Mouse (Mus musculus) right cerebral cortex, postnatal 25 days (tissue): ENCODE measurements around the gene Ogg1.
"Not testable (repeated sequence)": the region's sequence is repeated elsewhere in the genome, so short reads cannot be mapped to it uniquely, and the experiment has no call there.

Source experiments
- DNase-seq: peaks from one replicate; pipeline ENCODE4 v3.0.0; 2022

Gene Ogg1

DNA sequence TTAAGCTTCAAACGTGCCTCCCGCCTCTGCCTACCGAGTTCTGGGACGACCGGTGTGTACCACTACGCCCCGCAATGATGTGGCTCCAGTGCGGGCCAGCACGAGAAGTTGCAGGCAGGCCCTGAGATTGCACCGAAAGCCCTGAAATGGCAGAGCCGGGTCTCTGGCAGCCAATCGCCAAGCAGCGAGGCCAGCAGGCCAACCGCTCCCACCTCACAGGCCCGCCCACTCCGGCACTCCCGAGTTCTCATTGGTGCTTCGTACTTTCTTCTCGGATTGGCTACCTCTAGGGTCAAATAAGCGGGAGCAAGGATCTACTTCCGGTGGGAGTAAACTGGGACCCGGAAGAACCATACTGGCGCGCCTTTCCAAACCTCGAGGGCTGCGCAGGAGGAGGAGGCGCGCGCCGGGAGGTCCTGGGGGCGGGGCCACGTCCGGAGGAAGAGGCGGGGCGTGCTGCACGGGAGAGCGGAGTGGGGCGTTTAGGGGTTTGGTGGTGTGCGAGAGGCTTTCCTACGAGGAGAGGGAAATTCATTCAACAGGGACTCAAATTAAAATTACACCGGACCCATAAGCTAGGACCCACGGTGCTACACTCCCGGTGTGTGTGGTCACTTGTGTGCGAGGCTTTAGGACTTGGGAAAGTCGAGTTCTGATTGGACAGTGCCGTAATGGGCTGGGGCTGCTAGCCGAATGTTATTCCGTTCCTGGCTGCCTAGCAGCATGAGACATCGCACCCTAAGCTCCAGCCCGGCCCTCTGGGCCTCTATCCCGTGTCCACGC lies at the start of gene Ogg1:
Ogg1 (plus strand) TSS at position 440 of the 783 bp plus-strand sequence.
- DNase-seq: peak; percentile 98

DNA sequence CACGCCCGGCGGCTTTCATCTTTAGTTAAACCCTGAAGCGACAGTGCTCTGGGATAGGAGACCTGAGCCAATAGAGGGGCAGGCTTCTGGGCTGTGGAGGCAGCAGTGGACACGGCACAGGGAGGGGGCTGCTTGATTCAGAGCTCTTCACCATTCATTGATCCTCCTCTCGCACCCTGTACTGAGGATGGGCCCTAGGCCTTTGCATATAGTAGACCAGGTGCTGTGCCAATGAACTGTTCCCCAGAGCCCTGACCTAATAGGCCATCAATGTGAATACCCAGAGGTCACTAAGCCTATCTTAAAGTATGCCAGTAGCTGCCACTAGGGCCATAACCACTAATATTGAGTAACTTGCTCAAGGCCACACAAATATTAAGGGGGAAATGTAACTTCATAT lies 45.1 kb upstream of the Ogg1 start:
- no peak for DNase-seq

DNA sequence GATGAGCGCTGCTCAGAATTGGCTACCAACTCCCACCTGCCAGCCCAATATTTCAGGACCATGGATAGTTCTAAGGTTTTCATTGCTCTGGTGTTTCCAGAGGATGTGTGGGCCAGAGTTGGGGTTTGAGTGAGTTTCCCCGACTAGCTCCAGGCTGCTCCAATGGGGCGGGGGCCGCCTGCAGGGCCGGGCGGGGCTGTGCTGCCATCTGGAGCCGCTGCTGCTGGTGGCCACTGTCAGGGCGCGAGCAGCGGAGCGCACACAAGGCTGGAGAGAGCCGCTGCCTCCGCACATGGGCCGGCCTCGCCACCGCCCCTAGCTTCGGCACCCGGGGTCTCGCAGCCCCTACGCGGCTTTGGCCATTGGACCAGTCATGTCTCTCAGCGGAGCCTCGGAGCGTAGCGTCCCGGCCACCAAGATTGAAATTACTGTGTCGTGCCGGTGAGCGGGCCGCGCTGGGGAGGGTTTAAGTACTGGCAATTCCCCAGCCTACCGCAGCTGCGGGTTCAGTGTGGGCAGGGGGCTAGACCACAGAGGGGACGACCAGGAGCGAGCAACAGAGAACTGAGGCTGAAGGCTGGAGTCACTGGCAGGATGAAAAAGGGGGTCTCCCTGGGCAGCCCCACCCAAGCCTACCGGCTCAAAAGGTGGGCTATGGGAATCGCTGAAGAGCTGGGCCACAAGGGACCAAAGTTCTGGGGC lies 44.5 kb upstream of the Ogg1 start, which contains the start of gene Cpne9:
Cpne9 (plus strand) TSS at position 207 of the 702 bp plus-strand sequence.
- DNase-seq: peak; percentile 50

DNA sequence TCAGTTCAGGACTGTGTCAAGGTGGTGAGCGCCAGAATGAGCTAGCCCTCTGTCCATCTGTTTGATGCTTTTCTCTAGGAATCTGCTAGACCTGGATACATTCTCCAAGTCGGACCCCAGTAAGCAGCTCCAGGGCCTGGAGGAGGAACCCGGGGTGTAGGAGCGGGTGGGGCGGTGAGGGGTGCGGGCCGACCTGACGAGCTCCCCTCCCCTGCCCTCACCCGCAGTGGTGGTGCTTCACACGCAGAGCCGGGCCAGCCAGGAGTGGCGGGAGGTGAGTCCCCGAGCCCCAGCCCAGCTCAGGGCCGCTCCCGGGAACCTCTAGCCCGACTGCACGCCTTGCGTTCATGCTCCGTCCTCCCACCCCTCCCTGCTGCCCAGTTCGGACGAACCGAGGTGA lies 43.8 kb upstream of the Ogg1 start:
- DNase-seq: no peak

DNA sequence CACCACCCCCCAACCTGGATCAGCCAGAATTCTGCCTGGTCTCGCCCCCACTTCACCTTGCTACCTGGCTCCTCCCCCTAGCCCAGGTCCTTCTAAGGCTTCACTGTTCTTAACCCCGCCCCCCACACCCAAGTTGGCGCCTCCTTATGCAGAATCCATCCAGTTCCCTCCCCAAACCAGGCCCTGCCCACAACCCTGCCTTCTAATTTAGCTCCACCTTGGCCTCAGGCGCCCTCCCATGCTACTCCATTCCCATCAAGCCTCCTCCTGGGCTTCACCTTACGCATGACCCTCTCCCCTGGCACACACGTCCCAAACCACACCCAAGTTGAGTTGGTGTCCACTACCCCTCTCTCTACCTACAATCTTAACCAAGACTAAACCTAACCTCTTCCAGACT lies 43.3 kb upstream of the Ogg1 start:
- DNase-seq: no peak

DNA sequence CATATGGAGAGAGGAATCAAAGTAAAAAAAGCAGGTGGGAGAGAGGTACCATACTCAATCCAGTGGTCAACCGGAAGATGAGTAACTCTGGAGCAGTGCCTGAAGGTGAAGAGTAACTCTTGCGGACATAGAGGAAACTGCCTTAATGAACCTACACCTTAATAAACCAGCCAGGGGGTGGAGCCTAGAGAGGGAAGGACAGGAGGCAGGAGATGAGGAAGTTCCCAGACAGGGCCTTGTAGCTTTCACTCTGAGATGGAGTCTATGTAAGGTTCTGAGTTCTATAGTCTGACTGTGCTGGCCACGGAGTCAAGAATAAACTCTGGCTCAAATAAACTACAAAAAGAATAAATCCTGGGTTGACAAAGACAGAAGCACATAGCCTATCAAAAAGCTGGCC lies 41.8 kb upstream of the Ogg1 start:
- no peak for DNase-seq

DNA sequence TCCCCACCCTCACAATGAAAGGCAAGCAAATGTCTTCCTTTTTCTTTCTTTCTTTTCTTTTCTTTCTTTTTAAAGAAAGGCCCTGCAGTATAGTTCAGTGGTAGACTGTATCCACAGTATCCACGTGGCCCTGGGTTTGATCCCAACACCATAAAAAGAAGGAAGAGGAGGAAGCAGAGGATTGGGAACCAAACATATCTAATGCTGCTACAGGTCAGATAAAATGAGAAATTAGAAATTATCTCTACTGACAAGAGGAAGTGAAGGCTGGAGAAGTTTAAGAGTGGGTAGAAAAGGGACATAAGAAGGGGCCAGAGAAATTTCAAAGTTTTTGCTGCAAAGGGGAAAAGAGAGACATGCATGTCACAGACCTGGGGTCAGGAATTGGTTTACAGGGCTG lies 40.5 kb upstream of the Ogg1 start:
- DNase-seq: no peak

DNA sequence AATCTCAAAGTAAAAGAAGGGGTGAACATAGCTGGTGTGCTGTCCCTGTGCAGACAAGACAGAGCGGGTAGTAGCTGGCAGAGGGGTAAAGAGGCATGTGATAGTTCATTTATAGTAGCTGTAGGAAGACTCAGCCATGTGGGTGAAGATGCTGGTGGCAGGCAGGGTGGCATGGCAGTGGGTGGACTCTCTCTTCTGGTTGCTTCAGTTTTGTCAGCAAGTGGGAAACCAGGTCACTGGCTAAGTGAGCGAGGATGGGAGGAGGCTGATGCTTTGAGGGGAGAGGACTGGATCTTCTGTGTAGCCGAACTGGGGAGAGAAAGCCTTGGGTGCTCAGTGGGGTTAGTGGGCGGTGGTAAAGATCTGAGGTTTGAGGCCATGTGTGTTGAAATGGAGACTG lies 39.5 kb upstream of the Ogg1 start:
- peak; percentile 16 for DNase-seq

DNA sequence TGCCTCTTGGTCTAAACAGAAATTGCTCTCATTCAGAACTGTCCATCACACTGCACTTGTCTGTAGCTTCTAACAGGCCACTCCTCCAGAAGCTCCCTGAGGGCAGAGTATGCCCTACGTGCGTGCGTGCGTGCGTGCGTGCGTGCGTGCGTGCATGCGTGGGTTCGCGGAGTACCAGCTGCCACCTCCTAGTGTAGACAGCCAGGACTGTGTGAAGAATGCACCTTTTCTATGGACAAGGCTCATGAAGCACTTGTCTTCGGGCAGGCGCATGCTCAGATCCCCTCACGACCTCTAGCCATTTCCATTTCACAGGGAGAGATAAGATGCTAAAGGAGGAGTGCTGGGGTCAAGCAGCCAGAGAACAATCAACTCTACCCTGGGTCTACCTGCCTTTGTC lies 37.4 kb upstream of the Ogg1 start:
- no peak for DNase-seq

DNA sequence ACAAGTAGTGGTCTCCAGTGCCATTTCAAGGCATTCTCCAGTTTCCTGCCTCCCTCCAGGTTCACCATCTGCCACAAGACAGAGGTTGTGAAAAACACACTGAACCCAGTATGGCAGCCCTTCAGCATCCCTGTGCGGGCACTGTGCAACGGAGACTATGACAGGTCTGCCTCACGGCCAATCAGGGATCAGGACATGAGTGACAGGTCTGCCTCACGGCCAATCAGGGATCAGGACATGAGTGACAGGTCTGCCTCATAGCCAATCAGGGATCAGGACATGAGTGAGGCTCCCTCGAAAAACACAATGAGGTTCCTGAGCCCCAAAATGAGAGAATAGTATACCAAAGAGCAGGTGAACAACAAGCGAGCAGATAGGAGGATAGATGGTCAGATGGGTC lies 36.4 kb upstream of the Ogg1 start:
- DNase-seq: no peak

DNA sequence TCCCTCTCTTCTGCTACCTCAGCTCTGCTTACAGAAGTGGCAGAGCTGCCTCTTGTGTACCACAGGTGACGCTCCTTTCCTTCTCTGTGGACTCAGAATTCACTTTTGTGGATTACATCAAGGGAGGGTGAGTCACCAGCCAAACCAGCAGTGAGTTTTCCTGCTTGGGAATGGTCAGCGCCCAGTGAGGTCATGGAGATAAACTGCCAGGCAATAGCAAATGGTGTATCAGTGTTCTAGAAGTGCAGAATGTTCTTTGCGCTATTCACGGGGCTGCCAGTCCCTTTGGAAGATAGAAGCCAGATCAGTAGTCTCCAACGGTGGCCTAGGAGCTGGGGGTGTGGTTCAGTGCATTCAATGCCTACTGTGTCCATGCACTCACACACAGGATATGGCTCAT lies 33.8 kb upstream of the Ogg1 start:
- no peak for DNase-seq

DNA sequence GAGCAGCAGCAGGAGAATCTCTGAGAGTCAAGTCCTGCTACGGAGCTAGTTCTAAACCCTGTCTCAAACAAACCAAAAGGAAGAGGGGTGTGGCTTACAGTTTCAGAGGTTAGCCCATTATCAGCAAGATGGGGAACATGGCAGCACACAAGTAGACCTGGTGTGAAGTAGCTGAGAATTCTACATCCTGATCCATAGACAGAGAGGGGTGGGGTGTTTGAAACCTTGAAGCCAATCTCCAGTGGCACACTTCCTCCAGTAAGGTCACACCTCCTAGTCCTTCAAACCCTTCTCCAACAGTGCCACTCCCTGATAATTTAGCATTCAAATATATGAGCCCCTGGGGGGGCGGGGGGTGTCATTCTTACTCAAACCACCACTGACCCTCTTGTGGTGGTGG lies 30.7 kb upstream of the Ogg1 start:
- DNase-seq: no peak

DNA sequence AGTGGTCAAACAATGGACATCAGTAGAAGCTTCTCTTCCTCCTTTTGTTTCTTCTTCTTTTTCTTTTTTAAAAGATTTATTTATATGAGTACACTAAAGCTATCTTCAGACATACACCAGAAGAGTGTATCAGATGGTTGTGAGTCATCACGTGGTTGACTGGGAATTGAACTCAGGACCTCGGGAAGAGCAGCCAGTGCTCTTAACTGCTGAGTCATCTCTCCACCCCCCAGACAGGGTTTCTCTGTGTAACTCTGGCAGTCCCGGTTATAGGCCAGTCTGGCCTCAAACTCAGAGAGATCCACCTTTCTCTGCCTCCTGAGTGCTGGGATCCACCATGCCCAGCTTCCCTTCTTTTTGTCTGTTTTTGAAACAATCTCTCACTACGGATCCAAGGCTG lies 30.1 kb upstream of the Ogg1 start:
- DNase-seq: no peak

DNA sequence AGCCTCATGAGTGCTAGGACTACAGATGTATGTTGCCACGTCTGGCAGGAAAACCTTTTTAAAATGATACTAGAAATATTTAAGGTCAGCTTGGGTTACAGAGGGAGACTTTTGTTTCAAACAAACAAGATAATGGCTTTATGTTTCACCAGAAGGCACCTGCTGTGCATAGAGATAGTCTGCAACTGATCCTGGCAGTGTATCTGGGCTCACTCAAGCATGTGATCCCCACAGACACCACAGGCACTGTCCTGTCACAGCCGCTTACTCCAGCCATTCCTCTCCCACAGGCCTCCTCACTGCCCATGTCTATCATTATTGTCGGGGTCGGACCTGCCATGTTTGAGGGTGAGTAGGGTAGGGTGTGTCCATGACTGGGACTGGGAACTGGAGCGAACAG lies 25.4 kb upstream of the Ogg1 start:
- DNase-seq: no peak

DNA sequence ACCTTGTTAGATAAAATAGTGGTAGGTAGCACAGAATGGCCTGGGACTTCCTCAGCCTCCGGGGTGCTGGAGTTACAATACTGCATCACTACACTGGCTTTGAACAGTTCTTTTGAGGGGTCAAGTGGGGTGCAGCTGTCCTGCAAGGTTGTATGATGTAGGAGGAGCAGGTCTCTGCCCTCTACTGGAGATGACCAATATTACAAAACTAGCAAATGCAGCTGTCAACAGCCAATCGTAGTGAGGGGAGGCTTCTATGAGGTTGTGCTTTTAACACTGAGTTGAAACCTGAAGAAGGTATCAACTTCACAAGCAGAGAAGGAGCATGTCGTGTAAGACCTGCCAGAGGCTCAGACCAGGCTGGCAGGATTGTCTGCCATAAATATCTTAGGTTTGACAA lies 24.5 kb upstream of the Ogg1 start:
- DNase-seq: no peak

DNA sequence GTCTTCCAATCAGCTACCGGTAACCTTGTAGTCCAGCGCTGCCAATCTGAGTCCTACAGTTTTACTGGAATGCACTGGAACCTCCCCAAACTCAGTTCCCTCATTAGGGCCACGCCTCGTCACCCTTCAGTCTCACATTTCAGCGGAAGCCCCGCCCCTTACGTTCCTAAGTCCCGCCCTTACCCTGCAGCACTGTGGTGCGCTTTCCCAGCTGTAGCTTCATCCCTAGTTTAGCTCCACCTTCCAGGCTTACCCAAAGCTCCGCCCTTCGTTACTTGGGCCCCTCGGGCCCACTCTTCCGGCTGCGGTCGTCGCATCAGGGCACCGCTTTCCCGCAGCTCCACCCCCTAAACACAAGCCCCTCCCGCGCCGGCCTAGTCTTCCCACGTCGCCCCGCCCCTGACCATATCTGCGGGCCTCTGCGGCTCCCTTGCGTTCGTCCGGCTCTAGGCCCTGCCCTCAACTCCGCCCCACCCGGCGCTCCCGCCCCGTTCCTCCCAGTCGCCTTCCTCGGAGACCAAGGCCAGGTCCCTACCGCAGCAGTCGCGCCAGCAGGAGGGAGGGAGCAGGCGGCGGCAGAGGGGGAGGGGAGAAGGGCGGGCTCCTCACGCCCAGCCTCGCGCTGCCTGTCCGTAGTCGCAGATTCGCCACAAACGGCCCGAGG lies 20.3 kb upstream of the Ogg1 start:
- DNase-seq: peak; percentile 100

DNA sequence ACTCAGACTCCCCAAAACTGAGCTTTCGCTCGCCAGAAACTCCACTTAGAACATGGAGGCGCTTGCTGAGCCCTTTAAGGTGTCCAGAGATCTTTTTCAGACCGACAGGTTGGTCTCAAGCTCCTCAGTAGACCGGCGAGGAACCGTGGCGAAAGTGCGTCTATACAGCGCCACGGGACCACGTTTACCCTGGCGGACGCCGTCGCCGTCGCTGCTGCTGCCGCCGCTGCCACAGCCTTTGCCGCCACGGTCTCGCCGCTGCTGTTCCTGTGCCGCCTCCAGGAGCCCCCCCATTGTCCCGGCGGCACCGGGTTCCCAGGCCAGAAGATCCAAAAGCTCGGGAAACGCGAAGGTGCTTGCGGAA lies 19.8 kb upstream of the Ogg1 start, which contains the start of gene Brpf1:
Brpf1 (plus strand) TSS at position 152 of the 364 bp plus-strand sequence.
- DNase-seq: no peak

DNA sequence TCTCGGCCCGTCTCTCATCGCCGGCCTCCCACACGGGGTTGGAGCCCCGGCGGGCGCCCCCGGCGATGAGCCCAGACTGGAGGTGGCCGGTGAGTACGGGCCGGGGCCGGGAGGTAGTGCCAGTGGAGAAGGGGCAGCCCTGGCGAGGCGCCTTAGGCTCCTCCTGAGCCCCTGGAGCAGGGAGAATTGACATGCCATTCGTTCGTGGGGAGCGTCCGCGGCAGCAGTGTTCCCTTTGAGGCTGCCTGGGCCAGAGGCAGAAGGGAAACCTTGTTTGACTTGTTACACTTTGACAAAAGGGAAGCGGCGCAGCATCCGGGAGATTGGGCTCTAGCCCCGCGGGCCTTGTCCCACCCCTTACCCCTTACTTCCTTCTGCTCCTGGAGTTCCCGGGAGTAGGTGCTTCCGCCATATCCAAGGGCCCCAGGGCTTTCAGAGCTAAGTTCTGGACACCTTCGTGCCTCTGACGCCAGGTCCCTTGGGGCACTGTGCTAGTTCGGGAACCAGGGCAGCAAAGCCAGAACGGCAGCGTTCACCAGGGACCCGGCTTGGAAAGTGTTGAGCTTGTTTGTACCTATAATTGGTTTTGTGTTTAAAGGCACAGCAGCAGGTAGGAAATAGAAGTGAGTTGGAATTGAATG lies 19.2 kb upstream of the Ogg1 start:
- peak; percentile 32 for DNase-seq

DNA sequence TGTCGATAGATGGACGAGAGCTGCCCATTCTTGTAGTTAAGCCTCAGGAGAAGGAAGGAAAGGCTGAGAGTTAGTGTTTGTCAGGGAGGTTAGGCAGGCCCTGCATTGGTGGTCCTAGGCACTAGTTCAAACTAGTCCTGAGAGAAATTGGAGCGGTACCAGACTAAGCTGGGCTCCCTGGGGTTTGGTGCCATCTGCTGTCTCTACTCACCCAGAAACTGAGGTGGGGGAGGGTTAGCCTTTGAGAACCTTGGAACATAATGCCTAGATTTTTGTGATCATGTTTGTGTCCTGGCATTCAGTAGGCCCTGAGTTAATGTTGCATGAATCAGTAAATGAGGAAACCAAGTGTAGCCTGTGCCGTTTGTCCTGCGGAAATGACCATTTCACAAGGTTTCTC lies 18.6 kb upstream of the Ogg1 start:
- DNase-seq: no peak

DNA sequence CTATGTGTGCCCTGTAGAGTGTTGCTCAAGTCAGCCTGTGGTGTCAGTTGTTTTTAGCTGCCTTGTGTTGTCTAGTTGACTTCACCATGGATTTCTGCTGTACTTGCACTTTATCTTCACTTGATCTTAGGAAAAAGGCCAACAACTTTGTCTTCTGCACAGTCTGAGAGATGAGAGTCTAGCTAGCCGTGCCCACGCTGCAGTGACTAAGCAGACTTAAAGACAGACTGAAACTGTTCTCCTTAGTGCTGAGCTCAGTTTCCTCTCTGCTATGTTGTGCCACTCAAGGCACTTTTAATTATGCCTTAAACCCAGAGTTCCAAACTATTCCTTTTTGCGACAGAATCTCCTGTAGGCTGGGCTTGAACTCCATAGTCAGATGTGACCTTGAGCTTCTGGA lies 10.8 kb upstream of the Ogg1 start:
- no peak for DNase-seq

DNA sequence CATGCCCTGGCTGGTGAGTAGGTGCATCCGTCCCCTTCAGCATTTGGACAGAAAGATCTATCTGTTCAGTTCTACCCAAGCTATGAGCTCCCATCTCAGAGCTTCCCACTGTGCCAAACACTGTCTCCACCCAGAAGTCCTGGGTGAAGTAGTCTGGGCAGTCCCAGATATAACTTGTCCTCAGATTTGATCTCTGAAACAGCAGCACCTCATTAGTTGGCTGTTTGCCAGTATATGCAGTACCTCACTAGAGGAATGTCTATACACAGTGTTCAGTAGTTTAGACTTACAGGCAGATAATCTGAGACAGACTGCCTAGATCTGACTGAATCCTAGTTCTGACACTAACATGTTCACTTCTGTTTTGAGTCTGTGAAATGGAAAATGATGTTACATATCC lies 2.6 kb downstream of the Ogg1 start:
- no peak for DNase-seq

DNA sequence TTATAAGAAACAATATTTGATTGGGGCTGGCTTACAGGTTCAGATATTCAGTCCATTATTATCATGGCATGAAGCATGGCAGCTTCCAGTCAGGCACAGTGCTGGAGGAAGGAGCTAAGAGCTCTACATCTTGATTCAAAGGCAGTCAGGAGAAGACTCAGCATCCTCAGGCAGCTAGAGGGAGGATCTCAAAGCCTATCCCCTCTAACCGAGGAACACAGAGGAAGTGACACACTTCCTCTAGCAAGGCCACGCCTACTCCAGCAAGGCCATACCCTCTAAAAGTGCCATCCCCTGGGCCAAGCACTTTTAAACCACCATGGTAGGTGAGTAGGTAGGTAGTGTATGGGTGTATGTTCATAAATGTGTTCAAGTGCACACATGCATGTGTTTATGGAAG lies 3.8 kb downstream of the Ogg1 start:
- no peak for DNase-seq

DNA sequence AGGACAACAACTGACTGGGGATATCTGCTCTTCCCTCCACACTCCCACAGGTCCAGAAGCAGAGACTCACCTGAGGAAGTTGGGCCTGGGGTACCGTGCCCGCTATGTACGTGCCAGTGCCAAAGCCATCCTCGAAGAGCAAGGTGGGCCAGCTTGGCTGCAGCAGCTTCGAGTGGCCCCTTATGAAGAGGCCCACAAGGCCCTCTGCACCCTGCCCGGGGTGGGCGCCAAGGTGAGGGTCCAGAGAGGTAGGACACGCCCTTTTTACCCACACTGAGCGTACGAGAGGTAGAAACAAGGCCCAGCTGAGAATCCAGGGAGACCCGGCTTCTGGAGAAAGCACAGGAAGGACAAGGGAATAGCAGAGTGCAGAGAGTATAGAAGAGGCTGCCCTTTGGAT lies 4.9 kb downstream of the Ogg1 start:
- DNase-seq: no peak

DNA sequence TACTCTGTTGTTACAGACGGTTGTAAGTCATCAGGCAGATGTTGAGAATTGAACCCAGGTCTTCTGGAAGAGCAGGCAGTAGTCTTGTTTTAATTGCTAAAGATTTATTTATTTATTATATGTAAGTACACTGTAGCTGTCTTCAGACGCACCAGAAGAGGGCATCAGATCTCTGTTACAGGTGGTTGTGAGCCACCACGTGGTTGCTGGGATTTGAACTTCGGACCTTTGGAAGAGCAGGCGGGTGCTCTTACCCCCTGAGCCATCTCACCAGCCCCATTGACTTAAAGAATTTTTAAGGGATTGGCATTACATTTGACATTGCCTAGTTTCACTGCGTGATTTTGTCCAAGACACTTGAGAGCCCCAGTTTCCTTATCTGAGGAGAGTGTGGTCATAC lies 6.0 kb downstream of the Ogg1 start:
- DNase-seq: not testable (repeated sequence)
